In genomic region chr16:43489362-43489761, GRCm38 (mm10) we compare ENCODE assay signal across 23 mouse cellular contexts.
"Had no signal": no experiment of that assay in that cellular context is flagged by ENCODE, and none has a peak within 500 bp of the region (broad histone marks: within the 10 kb centered on the region; RNA-seq: fewer than 3 reads in every experiment).

No protein-coding gene starts in this region.

- H3K27ac ChIP-seq: heart, embryonic 13.5 days; heart, embryonic 15.5 days; hindbrain, embryonic 13.5 days; hindbrain, embryonic 15.5 days; hindbrain, postnatal 0 days; kidney, embryonic 15.5 days; kidney, postnatal 0 days; limb, embryonic 13.5 days; limb, embryonic 15.5 days; liver, embryonic 12.5 days; liver, embryonic 14.5 days had no signal

- H3K27me3 ChIP-seq: heart, embryonic 13.5 days; heart, embryonic 15.5 days; hindbrain, embryonic 13.5 days; hindbrain, embryonic 15.5 days; kidney, embryonic 15.5 days; limb, embryonic 13.5 days; limb, embryonic 15.5 days; liver, embryonic 12.5 days had no signal

- H3K4me2 ChIP-seq: heart, embryonic 11.5 days; heart, embryonic 13.5 days; heart, embryonic 15.5 days; hindbrain, embryonic 13.5 days; hindbrain, embryonic 15.5 days; kidney, embryonic 15.5 days; limb, embryonic 13.5 days; limb, embryonic 15.5 days; liver, embryonic 12.5 days had no signal

- H3K9ac ChIP-seq: heart, embryonic 13.5 days; heart, embryonic 15.5 days; hindbrain, embryonic 13.5 days; hindbrain, embryonic 15.5 days; kidney, embryonic 15.5 days; limb, embryonic 13.5 days; limb, embryonic 15.5 days; liver, embryonic 12.5 days; liver, embryonic 14.5 days had no signal

- H3K36me3 ChIP-seq: heart, embryonic 13.5 days; heart, embryonic 15.5 days; hindbrain, embryonic 13.5 days; hindbrain, embryonic 15.5 days; kidney, embryonic 15.5 days; limb, embryonic 13.5 days; limb, embryonic 15.5 days; liver, embryonic 12.5 days had no signal

- H3K4me1 ChIP-seq: heart, embryonic 13.5 days; heart, embryonic 15.5 days; hindbrain, embryonic 13.5 days; hindbrain, embryonic 15.5 days; kidney, embryonic 15.5 days; limb, embryonic 13.5 days; limb, embryonic 15.5 days; liver, embryonic 12.5 days had no signal

- H3K4me3 ChIP-seq: heart, embryonic 13.5 days; heart, embryonic 15.5 days; hindbrain, embryonic 13.5 days; hindbrain, embryonic 15.5 days; kidney, embryonic 15.5 days; limb, embryonic 13.5 days; limb, embryonic 15.5 days; liver, embryonic 12.5 days had no signal

- H3K9me3 ChIP-seq: heart, embryonic 13.5 days; heart, embryonic 15.5 days; hindbrain, embryonic 13.5 days; hindbrain, embryonic 15.5 days; kidney, embryonic 15.5 days; limb, embryonic 13.5 days; limb, embryonic 15.5 days; liver, embryonic 12.5 days had no signal

- DNase-seq: gastrocnemius, postnatal 10 days; gastrocnemius, postnatal 25 days; heart, adult 18-20 months; heart, postnatal 14 days; heart, postnatal 36 days; kidney, adult 11 months; kidney, adult 2 months; kidney, adult 9 months; kidney, postnatal 14 days; kidney, postnatal 36 days; left cerebral cortex, postnatal 4 days had no signal
